Mouse (Mus musculus): ENCODE results near the gene Shisa8.

Shisa8 gene

DNA sequence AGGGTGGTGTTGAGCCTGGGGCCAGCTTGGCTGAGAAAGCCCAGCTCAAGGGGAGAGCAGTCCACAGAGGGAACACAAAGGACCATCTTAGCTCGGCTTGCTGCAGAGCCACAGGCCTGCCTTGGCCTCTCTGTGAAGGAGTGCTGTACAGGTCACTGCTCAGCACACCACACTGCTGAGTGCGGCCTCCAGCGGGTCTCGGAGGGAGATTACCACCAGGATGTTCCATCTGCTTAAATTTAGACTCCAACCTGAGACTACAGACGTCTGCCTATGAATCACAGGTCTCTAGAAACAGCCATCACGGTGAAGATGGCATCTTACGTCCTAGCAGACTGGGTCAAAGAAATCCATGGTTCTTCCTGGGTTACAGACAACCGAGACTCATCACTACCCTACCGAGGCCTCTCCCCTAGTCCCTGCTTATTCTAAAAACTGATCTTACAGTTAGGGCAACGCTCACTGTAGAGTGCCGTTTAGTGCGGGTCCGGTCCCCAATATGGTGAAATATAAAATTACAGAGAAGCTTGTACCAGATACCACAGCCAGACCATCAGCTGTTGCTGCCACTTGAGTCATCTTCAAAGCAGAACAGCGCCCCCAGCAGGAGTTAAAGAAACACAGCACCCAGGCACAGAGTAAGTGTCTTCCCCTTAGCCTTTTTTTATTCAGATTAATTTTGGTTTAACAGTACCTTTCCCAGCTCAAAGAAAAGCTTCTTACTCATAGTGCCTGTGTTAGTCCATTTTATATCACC is 8.7 kb upstream of the Shisa8 start:
- DNase-seq: no peak

DNA sequence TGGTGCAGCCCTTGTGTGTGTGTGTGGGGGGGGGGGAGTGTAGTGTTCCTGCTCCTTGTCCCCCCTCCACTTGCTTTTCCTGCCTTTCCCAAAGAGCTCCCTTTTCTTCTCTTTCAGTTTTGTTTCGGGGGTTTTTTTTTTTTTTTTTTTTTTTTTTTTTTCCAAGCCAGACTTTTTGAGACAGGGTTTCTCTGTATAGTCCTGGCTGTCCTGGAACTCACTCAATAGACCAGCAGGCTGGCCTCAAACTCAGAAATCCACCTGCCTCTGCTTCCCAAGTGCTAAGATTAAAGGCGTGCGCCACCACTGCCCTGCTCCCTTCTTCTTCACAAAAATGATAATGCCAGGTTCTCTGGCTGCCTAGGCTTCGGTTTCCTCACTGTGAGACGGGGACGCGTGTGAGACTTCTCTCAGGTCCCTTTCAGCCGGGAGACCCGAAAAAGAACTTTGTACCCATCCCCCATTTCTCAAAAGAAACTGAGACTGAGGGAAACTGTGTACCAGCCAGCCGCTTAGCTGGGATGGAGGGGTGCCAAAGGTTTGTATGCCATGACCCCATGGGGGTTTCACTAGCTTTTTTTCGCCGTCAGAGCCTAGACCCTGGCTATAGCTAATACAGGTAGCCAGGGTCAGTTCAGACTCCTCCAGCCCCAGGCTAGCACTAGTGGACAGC is 7.5 kb upstream of the Shisa8 start:
- no peak for DNase-seq

DNA sequence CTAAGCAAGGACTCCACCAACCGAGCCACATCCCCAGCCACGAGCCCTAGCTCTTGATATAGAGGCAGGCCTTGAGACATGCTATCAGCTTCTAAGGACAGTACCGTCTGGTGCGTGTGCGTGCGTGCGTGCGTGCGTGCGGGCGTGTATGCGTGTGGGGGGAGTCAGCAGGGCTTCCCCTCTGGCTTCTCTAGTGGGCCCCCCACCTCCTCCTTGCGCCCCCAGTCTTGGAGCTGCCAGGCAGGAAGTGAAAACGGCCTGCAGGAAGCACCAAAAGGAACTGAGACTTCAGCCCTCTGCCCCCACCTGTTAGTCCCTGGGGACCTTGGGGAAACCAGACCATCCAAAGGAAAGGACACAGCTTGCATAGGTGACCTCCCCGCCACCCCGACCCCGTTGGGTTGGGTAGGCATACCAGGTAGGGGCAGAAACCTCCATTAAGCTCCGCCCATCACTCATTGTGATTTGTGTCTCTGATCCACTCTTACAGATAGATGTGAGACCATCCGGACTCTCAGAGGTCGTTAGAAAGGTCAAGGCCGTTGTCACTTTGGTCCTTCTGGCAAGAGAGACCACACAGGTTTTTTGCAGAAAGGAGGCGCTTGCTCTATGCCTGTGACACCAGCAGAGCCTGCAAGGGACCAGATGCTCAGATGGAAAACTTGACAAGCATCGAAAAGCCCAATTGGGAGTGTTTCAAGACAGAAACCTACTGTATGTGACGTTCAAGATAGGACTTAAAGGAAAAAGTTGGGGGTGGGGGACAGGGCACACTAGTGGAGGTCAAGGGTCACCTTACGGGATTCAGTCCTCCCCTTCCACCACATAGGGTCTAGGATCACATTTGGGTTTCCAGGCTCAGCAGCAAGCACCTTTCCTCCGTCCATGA is 6.4 kb upstream of the Shisa8 start:
- no peak for DNase-seq

- DNase-seq: no peak
These were observed 5.4 kb upstream of the Shisa8 start for GRCm38 (mm10) chr15:82217980-82218379.

- DNase-seq: no peak
These were observed 4.4 kb upstream of the Shisa8 start for GRCm38 (mm10) chr15:82217039-82217438.

- no peak for DNase-seq
These were observed 3.7 kb upstream of the Shisa8 start for GRCm38 (mm10) chr15:82216142-82216827.

GRCm38 (mm10) chr15:82215332-82216046 is 2.9 kb upstream of the Shisa8 start:
- DNase-seq: no peak

GRCm38 (mm10) chr15:82213222-82213621 is 607 bp upstream of the Shisa8 start:
- no peak for DNase-seq

- DNase-seq: no peak
These were observed 484 bp downstream of the Shisa8 start for GRCm38 (mm10) chr15:82211911-82212751.

DNA sequence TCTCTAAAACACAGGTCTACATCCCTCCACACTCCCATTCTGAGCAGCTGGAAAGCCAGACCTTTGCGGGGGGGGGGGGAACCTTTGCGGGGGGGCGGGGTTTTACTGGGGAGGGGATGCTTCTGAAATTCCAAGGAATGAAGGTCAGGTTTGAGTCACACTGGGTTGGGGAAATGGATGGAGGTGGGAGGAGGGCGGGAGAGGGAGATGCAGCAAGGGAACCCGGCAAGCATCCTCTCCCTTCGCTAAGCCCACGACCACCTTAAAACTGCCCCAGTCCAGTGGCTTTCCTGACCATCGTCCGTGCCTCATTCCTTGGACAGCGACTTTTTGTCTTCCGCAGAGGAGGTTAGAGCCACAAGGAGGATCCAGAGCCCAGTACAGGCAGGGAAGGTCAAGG is 1.3 kb downstream of the Shisa8 start:
- DNase-seq: no peak

- DNase-seq: no peak
These were observed 1.8 kb downstream of the Shisa8 start for GRCm38 (mm10) chr15:82210801-82211200.

GRCm38 (mm10) chr15:82209295-82210050 is 3.1 kb downstream of the Shisa8 start:
- no peak for DNase-seq

DNA sequence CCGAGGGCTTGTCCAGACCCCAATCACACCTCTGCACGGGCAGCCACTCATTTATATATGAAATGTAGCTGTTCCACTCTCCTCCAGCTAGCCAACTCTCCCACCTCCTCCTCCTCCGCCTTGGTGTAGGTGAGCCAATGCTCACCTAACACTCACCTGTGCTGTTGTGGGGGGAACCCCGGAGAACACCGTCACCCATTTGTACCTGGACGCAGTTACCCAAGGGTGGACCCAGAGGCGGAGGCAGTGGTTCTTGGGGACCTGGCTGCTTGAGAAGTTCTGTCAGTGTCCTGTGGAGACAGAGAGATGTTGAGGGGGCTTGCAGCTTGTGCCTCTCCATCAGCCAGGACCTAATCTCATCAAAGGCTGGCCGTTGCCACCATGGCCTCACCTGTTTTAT is 4.3 kb downstream of the Shisa8 start:
- no peak for DNase-seq

GRCm38 (mm10) chr15:82207504-82208219 is 5.0 kb downstream of the Shisa8 start:
- DNase-seq: no peak

- DNase-seq: no peak
These were observed 5.5 kb downstream of the Shisa8 start for GRCm38 (mm10) chr15:82207105-82207459.

GRCm38 (mm10) chr15:82206365-82207104 is 6.1 kb downstream of the Shisa8 start:
- no peak for DNase-seq

- DNase-seq: no peak
These were observed 7.8 kb downstream of the Shisa8 start for GRCm38 (mm10) chr15:82204680-82205371.

DNA sequence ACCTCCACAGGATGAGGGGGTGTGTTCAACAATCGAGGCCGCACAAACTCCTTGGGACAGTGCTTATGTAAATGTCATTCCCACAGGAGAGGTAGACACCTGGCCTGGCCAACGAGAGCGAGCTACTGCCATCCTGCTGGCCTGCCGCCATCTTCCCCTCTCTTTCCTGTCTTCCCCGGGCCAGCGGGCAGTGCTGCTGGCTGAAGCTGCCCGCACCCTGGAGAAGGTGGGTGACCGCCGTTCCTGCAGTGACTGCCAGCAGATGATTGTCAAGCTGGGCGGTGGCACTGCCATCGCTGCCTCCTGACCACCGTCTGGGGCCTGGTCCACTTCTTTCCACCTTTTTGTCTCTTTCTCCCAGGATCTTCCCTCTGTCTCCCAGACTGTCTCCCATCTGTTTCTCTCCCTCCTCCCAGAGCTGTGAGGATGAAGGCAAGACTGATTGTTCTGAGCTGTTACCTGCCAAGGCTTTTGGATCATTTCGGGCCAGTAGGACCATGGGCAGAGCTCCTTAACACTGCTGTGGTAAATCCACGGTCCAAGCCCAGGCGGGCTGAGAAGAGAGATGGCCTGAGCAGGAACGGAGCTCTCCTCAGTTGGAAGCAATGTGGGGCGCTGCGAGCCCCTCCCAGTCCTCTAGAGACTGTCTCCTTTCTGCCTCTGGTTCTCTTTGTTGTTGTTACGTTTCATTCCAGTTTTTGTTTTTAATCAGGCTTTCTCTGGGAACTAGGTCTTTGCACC is 8.8 kb downstream of the Shisa8 start:
- DNase-seq: no peak

All from kidney, adult 11 months (tissue).